Mouse (Mus musculus) Patski (cell line): Measurements from ENCODE around the gene Fam107b. TPM values are rescaled to one million over a fixed set of nuclear protein-coding genes. Genes with fewer than 3 reads are reported as not detected.
A peak's percentile ranks its signal among the peaks of the same experiment; 100 is the strongest.

Experiments
- ATAC-seq: fragments of 100-300 bp; one replicate; pipeline ENCODE4 v1.8.0; 2021
- CTCF ChIA-PET: fragments of 350-600 bp; sonication (Branson Sonifier 250); formaldehyde crosslinking; loops from one replicate; lab custom pipeline; 2022; ENCODE audit warnings: inconsistent platforms; lab: Charles Lee
- POLR2A ChIA-PET: fragments of 350-600 bp; sonication (Branson Sonifier 250); formaldehyde crosslinking; loops from one replicate; lab custom pipeline; 2022; ENCODE audit warnings: antibody characterized with exemption, inconsistent platforms; lab: Charles Lee
- DNase-seq: peaks from one replicate; pipeline ENCODE4 v3.0.0-alpha.2; 2011; ENCODE audit warnings: low read depth, low spot score
- H3K27me3 ChIP-seq: fragments of 371-371 bp; one replicate; pipeline ENCODE4 v1.5.1; 2021
- CTCF ChIP-seq: fragments of 100-300 bp; IDR thresholded peaks from one replicate; pipeline ENCODE4 v1.5.1; 2021
- in situ Hi-C: fragments of 300-500 bp; cut with MboI; formaldehyde crosslinking; loops from 3 replicates; pipeline ENCODE4 v1.11.1; 2018; ENCODE audit warnings: low pct_unique_long_range_greater_than_20kb, mixed read lengths
- polyA plus RNA-seq: library from polyadenylated mRNA; unstranded; gene quantifications from one replicate; pipeline ENCODE4 v1.2.3, GENCODE M21; 2021

Fam107b gene
- polyA plus RNA-seq, 1 experiment from 2014 or later: 92.8 TPM

DNA sequence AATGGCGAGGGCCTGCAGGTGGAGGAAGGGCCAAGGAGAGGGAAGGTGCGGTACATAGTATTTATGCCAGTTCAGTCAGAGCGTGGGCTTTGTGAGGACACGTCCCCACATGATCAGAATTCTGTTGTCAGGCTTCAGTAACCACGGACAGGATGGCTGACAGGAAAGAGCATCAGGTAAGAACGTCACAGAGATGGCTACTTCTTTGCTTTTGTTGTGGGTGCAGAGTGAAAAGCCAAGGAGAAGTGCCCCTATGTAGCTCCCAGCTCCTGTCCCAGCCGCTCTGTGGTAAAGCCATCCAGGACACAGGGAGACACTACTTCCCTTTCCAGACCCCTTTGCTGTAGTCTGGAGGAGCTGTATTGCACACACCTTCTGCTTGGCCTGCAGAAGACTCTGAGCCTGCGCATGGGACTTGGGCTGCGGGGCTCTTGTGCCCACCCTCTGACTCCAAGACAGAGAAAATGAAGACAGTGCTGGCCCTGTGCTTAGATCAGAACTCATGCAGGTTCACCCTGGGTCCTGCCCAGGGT is 199.6 kb downstream of the Fam107b start:
- no peaks in the 10 kb centered on the region for H3K27me3 ChIP-seq
- in situ Hi-C loops: loop anchor here (25.0 kb wide), 1 partner anchor 133 kb away; no protein-coding TSS in a partner anchor
- ATAC-seq (peak; percentile 4), DNase-seq (no peak)
- CTCF ChIA-PET: interaction anchor here (1.8 to 2.1 kb wide), 3 partner anchors 16 to 223 kb away, joined by 6 to 8 read pairs (median 7); no protein-coding TSS in a partner anchor
- no peak for TF ChIP-seq CTCF
- POLR2A ChIA-PET: interaction anchor here (1.7 kb wide), 1 partner anchor 230 kb away, joined by 4 read pairs; no protein-coding TSS in a partner anchor

DNA sequence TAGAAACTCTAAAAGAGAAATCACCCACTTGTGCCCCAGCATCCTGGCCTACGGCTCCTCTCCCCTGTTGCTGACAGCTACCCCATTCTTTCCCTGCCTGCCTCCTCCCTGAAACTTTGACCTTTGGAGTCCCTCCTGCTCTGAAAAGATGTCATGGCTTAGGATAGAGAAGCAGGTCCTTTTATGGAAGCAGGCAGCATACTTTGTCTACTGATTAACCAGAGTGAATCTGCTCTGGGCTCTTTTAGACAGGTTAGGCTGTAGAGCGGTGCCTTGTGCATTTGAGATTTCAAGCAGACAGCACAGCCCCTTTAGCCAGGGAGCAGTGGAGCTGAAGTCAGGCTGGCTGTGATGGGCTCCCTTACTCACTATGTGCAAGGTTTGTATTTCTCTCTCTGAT is 200.1 kb downstream of the Fam107b start:
- POLR2A ChIA-PET: interaction anchor here (1.7 kb wide), 1 partner anchor 231 kb away, joined by 4 read pairs; no protein-coding TSS in a partner anchor
- no peaks in the 10 kb centered on the region for H3K27me3 ChIP-seq
- DNase-seq (no peak), ATAC-seq (peak; percentile 53)
- CTCF ChIA-PET: interaction anchor here (1.8 to 2.1 kb wide), 3 partner anchors 16 to 224 kb away, joined by 6 to 8 read pairs (median 7); no protein-coding TSS in a partner anchor
- in situ Hi-C loops: loop anchor here (25.0 kb wide), 1 partner anchor 133 kb away; no protein-coding TSS in a partner anchor
- TF ChIP-seq CTCF: no peak

DNA sequence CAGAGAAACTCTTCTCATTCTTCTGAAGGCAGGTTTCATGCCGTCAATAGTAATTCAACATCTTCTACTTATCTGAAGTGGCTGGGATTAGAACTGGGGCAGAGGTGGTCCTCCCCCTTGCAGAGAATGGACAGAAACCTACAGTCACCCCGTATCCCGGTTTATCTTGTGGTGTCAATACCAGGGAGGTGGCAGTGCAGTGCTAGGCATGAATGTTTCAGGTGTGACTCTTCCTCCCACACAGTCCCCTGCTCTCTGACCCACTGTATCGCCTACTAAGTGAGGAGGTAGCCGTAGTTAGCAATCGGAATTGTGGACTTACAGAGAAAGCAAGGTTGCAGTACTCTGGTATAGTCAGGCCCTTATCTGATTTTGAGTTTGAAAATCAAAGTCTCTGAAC is 201.2 kb downstream of the Fam107b start:
- POLR2A ChIA-PET: no interaction called here
- H3K27me3 ChIP-seq: no peaks in the 10 kb centered on the region
- no peak for TF ChIP-seq CTCF
- CTCF ChIA-PET: interaction anchor here (0.6 to 1.9 kb wide), 3 partner anchors 29 to 225 kb away, joined by 3 to 8 read pairs (median 7); no protein-coding TSS in a partner anchor
- ATAC-seq: no peak
- in situ Hi-C loops: loop anchor here (25.0 kb wide), 1 partner anchor 134 kb away; no protein-coding TSS in a partner anchor
- DNase-seq: no peak

DNA sequence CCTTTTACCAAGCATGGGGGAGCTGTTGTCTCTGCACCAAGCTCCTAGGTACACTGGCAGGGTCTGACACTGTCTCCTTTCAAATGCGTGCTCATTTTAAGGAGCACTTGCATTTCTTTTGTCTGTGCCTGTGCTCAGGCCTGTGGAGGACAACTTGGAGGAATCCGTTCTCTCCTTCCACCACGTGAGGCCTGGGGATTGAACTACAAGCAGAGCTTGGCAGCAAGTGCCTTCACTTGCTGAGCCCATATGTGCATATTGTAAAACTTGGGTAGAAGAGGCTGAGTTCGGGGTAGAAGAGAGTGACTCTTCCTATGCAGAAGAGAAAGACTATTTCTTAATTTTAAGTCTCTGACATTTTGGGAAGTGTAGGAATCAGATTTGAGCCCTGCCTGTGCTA is 202.8 kb downstream of the Fam107b start:
- CTCF ChIA-PET: interaction anchor here (1.7 kb wide), 1 partner anchor 15 kb away, joined by 4 read pairs; no protein-coding TSS in a partner anchor
- TF ChIP-seq CTCF: no peak

DNA sequence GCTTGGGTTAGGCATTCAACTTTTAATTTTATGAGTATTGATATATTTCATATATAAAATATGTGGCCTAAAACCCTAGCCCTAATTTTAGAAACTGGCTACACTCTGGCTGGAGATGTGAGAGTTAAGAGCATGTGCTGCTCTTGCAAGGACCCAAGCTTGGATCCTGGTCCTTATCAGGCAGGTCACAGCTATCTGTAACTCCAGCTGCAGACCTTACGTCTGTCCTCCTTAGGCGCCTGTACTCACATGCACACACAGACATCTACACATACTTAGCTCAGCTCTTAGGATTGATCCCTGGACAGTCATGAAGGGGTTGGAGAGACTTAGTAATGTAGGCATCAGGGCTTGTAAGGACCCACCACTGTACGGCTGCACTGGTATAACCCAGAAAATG is 205.3 kb downstream of the Fam107b start:
- ChIA-PET CTCF (no interaction called here), POLR2A (interaction anchor here (0.5 kb wide), 1 partner anchor 114 kb away, joined by 3 read pairs; no protein-coding TSS in a partner anchor)
- in situ Hi-C loops: loop anchor here (5.0 kb wide), 1 partner anchor 228 kb away; no protein-coding TSS in a partner anchor
- ATAC-seq (no peak), DNase-seq (no peak)
- H3K27me3 ChIP-seq: no peaks in the 10 kb centered on the region
- TF ChIP-seq CTCF: no peak

More for the DNA sequence above, 202.8 kb downstream of the Fam107b start:
- DNase-seq: no peak
- POLR2A ChIA-PET: interaction anchor here (0.6 kb wide), 1 partner anchor 255 kb away, joined by 5 read pairs; no protein-coding TSS in a partner anchor
- in situ Hi-C loops: loop anchor here (25.0 kb wide), 1 partner anchor 136 kb away; no protein-coding TSS in a partner anchor
- no peaks in the 10 kb centered on the region for H3K27me3 ChIP-seq
- ATAC-seq: no peak

DNA sequence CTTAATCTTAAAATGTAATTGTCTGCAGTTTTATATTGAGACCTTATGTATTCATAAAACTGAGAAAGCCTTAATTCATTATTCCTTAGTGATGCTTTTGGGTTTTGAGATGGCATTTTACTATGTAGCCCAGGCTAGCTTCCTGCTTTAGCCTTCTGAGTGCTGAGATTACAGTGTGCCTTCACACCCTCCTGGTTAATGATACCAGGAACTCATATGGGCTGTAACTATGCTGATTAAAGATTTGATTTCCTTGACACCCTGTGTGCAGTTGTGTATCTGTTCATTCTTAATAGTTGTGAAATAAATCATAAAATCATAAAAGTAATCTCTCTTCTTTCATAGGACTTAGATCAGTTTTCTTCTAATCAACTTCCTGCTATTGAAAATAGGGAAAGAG is 205.8 kb downstream of the Fam107b start:
- ATAC-seq: no peak
- POLR2A ChIA-PET: interaction anchor here (0.5 kb wide), 1 partner anchor 115 kb away, joined by 3 read pairs; no protein-coding TSS in a partner anchor
- in situ Hi-C loops: loop anchor here (5.0 kb wide), 1 partner anchor 229 kb away; no protein-coding TSS in a partner anchor
- no peaks in the 10 kb centered on the region for H3K27me3 ChIP-seq
- CTCF ChIA-PET: no interaction called here
- no peak for TF ChIP-seq CTCF
- no peak for DNase-seq

DNA sequence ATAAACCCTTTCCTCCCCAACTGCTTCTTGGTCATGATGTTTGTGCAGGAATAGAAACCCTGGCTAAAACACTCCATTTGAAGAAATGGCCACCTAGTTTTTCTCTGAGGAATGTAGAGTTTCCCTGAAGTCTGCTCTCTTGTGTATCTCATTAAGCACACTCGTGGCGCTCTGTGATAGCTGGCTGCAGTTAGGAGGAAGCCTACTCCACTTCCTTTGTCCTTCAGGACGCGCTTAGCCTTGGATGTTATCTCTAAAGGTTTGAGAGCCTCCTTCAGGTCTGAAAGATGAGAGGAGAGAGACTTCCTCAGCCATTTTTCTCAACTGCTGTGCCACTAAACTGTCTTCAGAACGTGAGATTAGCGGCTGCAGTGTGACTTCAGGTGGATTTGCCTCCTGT is 207.4 kb downstream of the Fam107b start:
- TF ChIP-seq CTCF: no peak
- DNase-seq: no peak
- no peak for ATAC-seq
- CTCF ChIA-PET: no interaction called here
- in situ Hi-C loops: loop anchor here (5.0 kb wide), 1 partner anchor 230 kb away; no protein-coding TSS in a partner anchor
- H3K27me3 ChIP-seq: no peaks in the 10 kb centered on the region
- POLR2A ChIA-PET: no interaction called here

DNA sequence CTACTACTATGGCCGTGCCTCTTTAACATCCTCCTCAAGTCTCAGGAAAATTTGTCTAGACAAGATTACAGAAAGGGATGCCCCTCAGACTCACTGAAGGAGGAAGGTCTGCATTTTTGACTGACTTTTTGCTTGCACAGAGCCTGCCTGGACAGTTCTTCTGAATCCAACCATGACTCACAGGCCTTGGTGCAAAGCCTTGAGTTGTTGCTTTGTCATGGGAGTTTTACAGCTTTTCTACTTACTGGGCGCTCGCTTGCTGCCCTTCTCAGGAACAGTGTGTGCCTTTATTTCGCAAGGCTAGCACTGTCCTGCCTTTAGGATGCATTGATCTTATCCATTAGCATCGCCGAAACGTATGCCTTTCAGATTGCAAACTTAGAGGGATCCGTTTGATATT is 215.3 kb downstream of the Fam107b start:
- in situ Hi-C loops: no loop called here
- H3K27me3 ChIP-seq: no peaks in the 10 kb centered on the region
- DNase-seq (no peak), ATAC-seq (no peak)
- no peak for TF ChIP-seq CTCF
- CTCF ChIA-PET: interaction anchor here (1.2 kb wide), 1 partner anchor 15 kb away, joined by 3 read pairs; no protein-coding TSS in a partner anchor
- POLR2A ChIA-PET: no interaction called here

DNA sequence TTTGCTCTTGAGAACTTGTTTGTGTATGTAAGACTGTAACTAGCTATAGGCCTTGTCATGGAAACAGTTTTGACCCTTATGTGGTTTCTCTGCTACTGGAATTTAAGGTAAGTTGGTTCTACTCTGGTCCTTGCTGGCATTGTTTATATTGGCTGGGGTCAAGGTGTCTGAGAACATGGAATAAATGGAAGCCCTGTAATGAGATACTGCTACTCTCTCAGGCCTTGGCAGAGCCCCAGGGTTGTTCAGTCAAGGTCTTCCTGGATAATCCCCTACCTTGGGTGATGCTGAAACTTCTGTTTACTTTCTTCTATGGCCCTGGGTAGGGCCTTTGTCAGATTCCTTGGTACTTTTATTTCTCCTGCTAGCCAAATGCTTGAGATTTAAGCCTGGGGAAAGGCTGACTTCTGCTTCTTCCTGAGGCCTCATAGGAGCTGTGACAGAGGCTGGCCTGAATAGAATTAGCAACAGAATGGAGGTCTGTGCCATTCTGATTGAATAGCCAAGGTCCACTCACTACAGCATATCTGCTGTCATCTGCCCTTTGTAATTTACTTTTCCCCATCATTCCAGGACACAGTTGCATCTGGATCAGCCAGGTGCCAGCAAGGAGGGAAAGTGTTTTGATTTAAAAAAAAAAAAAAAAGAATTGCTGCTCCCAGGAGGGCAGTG is 217.6 kb downstream of the Fam107b start:
- POLR2A ChIA-PET: interaction anchor here (0.7 kb wide), 1 partner anchor 702 kb away, joined by 3 read pairs; no protein-coding TSS in a partner anchor
- no peak for DNase-seq
- H3K27me3 ChIP-seq: no peaks in the 10 kb centered on the region
- TF ChIP-seq CTCF: no peak
- ATAC-seq: peak; percentile 65
- CTCF ChIA-PET: interaction anchor here (1.2 to 2.6 kb wide), 3 partner anchors 12 to 242 kb away, joined by 4 to 6 read pairs (median 6); no protein-coding TSS in a partner anchor
- in situ Hi-C loops: no loop called here

DNA sequence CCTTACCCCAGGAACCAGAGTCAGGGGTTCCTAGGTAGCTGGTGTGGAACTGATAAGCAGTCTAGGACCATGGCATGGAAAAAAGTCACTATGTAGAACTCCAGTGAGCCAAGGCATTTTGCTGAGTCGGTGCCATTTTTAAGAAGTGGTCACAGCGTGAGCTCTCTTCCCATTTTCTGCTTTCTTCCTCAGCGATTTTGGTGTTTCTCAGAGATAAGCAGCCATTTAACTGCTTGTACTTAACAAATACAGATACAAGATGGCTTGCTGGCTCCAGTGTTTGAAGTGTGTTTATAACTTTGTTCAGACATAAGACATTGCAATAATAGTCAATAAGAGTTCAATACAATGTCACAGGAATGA is 218.1 kb downstream of the Fam107b start:
- in situ Hi-C loops: no loop called here
- CTCF ChIA-PET: interaction anchor here (1.2 to 2.6 kb wide), 3 partner anchors 12 to 242 kb away, joined by 4 to 6 read pairs (median 6); no protein-coding TSS in a partner anchor
- no peak for DNase-seq
- no peak for TF ChIP-seq CTCF
- ATAC-seq: no peak
- H3K27me3 ChIP-seq: no peaks in the 10 kb centered on the region
- POLR2A ChIA-PET: interaction anchor here (0.7 kb wide), 1 partner anchor 701 kb away, joined by 3 read pairs; no protein-coding TSS in a partner anchor
